Mouse (Mus musculus): ENCODE measurements around the gene Kidins220. TPM values are rescaled to one million over a fixed set of nuclear protein-coding genes. Genes with fewer than 3 reads are reported as not detected.

Gene Kidins220
- total RNA-seq, 2 experiments from 2014 or later = 322 to 335 TPM

- peak in 1 of 2 experiments; percentile 22 for DNase-seq (ENCODE audit: low spot score in 2 of 2)
Measured at GRCm38 (mm10) chr12:25024862-25025545, 50.3 kb downstream of the Kidins220 start.

- DNase-seq (ENCODE audit: low spot score in 2 of 2) = no peak
Measured at GRCm38 (mm10) chr12:25026308-25026707, 51.6 kb downstream of the Kidins220 start.

- peak; percentile 63 to 80 for DNase-seq (ENCODE audit: low spot score in 2 of 2)
Measured at GRCm38 (mm10) chr12:25027416-25027815, 52.7 kb downstream of the Kidins220 start.

- DNase-seq (ENCODE audit: low spot score in 2 of 2) = peak in 1 of 2 experiments; percentile 83
Measured at GRCm38 (mm10) chr12:25033662-25034337, 59.1 kb downstream of the Kidins220 start.

DNA sequence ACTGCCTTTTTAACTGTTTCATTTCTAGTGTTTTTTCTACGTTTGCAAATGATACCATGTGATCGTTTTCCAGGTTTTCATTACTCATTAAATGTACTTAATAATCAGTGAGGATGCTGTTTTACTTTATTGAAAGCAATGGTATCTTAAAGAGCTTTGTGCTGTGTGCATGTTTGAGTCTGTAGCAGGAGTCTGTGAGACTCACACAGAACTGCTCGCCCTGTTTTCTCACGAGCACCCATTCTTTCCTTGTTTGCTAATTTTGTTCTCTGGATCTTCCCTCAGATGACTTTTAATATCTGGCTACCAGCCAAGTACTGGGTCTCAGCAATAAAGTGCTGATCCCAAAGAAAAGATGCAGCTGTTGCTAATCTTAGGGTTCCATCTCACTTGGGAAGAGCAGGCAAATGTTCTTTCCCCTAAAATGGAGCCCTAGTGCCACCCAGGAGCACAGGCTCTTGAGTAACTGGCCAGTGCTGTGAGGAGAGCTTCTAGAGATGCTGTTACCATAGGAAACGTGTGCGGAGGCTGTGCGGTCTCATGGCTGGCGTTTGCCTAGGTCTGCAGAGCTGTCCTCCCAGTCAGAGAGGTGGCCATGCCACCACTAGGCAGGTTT lies 59.7 kb downstream of the Kidins220 start:
- peak in 1 of 2 experiments; percentile 42 for DNase-seq (ENCODE audit: low spot score in 2 of 2)

DNA sequence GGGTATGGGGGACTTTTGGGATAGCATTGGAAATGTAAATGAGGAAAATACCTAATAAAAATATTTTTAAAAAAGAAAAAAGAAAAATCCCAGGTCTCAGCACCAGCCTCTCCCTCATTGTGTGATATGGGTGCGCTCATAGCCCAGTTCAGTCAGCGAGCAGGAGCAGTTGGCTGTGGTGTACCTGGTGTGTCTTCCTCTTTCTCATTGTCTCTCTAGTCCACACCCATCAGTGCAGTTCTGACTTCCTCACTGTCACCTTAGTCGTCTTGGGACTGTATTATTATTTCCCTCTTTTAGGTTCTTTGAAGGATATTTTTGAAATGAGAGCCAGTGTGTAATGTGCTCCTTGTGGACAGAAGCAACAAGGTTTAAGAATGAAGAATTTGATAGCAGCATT lies 61.3 kb downstream of the Kidins220 start:
- no peak for DNase-seq (ENCODE audit: low spot score in 2 of 2)

DNA sequence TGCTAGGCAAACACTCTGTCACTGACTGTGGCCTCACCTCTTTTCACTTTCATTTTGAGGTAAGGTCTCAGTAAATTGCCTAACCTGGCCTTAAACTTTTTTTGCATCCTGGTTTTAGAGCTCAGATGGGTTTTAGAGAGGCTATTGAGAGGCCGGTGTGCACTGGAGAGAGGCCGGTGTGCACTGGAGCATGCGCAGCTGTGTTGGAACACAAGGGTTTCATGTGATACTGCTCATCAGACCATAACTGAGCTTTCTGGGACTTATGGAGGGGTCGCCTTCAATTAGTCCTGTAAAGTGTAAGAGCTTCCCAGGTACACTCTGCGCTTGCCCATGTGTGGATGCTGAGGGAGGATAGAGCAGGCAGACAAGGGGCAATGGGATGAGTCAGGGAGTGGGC lies 62.5 kb downstream of the Kidins220 start:
- DNase-seq (ENCODE audit: low spot score in 2 of 2) = no peak

DNA sequence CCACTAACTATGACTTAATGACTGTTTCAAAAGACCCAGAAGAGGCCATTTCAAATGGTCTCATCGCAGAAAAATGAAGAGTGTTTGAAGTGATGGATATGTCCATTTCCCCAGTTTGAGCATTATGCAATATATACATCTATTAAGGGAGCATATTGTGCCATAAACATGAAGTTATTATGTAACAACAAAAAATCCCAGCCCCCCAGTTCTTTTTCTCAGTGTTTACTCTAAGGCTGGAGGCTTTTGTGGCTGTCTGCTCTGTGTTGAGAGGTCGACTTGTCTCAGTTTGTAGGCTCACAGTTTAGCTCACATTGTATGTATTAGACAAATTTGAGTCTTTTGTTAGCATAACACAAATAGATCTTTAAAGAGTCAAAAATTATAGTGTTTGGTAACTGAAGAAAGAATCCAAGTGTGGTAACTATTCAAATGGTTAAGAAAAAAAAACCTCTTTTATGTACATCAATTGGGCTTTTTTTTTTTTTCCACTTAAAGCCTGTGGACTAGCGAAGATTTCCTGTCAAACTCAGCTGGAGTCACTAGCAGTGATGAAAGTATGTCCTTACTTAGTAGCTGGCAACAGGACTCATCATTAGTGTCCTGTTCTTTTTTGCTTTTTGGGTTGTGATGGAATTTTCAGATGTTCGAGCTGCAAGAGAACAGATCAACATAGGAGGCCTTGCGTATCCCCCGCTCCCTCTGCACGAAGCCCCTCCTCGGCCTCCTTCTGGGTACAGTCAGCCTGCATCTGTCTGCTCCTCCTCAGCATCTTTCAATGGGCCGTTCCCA lies 63.2 kb downstream of the Kidins220 start:
- DNase-seq (ENCODE audit: low spot score in 2 of 2) = no peak

- DNase-seq (ENCODE audit: low spot score in 2 of 2) = no peak
Measured at GRCm38 (mm10) chr12:25044056-25044455, 69.3 kb downstream of the Kidins220 start.

- DNase-seq (ENCODE audit: low spot score in 2 of 2) = no peak
Measured at GRCm38 (mm10) chr12:25044579-25044978, 69.9 kb downstream of the Kidins220 start.

DNA sequence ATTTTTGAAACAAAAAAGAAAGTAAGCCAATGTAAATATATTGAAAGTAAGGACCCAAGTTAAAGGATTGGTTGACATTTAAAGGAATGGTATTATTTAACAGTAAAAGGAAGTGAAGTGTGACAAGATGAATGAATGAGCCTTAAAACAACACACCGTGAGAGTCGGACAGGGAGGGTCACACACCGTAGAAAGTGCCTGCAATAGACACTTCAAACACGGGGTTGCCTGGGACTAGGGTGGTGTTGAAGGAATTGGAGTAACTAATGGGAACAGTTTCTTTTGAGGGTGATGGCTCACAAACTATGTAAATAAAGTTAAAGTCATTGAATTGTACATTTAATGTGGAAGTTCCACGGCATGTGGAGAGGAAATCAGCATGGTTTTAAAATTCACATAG lies 74.5 kb downstream of the Kidins220 start:
- DNase-seq (ENCODE audit: low spot score in 2 of 2) = no peak

DNA sequence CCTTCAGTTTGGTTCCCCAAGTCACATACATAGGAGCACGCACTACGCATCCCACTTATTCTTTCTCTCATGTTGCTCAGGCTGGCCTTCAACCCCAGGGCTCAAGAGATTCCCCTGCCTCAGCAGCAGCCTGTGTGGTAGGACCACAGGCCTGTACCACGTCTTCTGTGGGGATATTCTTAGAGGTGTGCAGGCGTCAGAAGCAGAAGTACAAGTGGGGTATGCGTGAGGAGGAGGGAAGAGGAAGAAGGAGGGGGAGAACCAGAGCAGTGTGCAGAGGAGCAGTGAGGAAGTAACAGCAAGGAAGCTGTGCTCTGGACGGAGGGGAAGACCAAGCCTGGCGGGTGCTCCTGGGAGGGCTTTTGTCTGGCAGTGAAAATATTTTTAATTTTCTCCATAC lies 79.8 kb downstream of the Kidins220 start:
- DNase-seq (ENCODE audit: low spot score in 2 of 2) = no peak

GRCm38 (mm10) chr12:25054963-25055362 lies 80.2 kb downstream of the Kidins220 start:
- DNase-seq (ENCODE audit: low spot score in 2 of 2) = no peak

- DNase-seq (ENCODE audit: low spot score in 2 of 2) = no peak
Measured at GRCm38 (mm10) chr12:25059487-25060200, 84.9 kb downstream of the Kidins220 start.

DNA sequence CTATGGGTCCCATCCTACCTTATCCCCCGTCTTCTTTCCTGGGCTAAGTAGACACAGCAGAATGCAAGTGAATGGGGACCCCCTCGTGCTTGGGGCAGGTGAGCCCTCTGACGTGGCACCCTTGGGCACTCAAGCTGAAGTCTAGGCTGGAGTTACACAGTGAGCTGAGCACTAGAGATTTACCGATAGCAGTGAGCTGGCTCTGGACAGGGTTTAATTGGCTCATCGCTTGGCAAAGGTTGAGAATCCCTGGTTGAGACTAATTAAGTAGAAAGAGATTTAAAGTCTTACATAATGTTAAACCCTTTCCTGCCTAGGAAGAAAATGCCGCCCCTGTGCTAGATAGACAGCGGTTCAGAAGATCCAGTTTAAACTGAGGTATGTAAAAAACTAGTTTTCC lies 86.2 kb downstream of the Kidins220 start:
- DNase-seq (ENCODE audit: low spot score in 2 of 2) = no peak

GRCm38 (mm10) chr12:25062264-25062663 lies 87.5 kb downstream of the Kidins220 start:
- DNase-seq (ENCODE audit: low spot score in 2 of 2) = no peak

DNA sequence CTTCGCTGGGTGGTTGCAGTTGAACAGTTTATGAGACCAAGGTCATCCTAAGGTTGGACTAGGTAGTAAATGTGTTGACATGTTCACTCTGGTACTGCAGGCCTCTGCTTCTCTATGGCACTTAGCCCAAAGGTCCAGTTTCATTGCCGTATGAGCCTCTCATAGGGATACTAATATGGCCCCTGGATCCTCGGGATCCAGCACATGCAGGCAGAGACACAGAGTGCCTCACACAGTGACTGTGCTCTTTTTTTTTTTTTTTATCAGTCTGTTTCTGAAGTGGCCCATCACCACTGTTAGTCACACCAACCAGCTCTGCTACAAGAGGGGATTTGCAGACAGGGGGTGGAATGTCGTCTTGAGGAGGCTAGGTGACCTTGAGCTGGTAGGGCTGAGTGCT lies 98.6 kb downstream of the Kidins220 start:
- DNase-seq (ENCODE audit: low spot score in 2 of 2) = no peak

DNA sequence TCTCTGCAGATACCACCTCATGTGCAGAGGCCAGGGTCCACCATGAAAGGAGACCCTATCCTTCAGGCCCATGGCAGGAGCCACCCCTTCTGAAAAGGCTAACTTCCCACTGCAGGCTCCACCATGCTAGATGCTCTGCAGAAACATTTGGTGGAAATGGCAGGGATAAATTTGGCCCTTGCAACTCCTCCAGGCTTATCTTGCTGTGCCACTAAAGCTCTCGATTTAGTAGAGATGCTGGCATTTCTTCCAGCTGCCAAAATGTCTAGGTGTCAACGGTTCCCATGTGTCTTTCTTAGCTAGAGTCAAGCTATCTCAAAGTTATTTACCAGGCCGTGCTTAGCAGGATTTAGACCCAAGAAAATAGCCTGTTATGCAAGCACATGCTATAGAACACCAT lies 99.6 kb downstream of the Kidins220 start:
- DNase-seq (ENCODE audit: low spot score in 2 of 2) = no peak

GRCm38 (mm10) chr12:25083260-25084178 lies 108.8 kb downstream of the Kidins220 start:
- DNase-seq (ENCODE audit: low spot score in 2 of 2) = no peak

DNA sequence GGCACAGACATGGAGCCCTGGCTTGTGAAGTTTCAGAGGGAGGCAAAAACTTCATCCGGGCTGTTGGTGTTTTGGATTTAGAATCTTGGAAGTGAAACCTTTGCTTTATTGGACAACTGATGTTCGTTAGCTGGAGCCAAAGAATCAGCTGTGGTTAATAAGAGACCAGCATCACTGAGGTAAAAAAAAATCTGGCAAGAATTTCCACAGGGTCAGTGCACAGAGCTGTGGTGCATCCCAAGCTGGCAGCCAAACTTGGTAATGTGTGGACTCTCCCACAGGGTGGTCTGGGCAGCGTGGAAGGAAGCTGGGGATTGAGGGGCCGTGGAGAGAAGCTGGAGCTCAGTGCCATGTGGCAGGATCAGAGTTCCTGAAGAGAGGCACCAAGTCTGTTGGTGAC lies 112.2 kb downstream of the Kidins220 start:
- no peak for DNase-seq (ENCODE audit: low spot score in 2 of 2)

All from layer of hippocampus, postnatal 14 days (tissue).